Mouse (Mus musculus) lung, postnatal 36 days (tissue): ENCODE results near the gene Sh3yl1.

Experiments
- DNase-seq: peaks from one replicate; pipeline ENCODE4 v3.0.0; 2022; ENCODE audit warnings: mixed read lengths

Gene Sh3yl1

DNA sequence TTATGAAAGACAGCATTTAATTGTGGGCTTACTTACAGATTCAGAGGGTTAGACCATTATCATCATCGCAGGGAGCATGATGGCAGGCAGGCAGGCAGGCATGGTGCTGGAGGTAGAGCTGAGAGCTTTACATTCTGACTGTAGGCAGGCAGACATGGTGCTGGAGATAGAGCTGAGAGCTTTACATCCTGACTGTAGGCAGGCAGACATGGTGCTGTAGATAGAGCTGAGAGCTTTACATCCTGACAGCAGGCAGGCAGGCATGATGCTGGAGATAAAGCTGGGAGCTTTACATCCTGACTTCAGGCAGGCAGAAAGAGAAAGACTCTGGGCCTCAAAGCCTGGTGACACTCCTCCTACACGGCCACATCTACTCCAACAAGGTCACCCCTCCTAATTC lies 59.2 kb downstream of the Sh3yl1 start:
- DNase-seq: no peak

- no peak for DNase-seq
These were observed 92.3 kb downstream of the Sh3yl1 start for GRCm38 (mm10) chr12:31003795-31004194.

DNA sequence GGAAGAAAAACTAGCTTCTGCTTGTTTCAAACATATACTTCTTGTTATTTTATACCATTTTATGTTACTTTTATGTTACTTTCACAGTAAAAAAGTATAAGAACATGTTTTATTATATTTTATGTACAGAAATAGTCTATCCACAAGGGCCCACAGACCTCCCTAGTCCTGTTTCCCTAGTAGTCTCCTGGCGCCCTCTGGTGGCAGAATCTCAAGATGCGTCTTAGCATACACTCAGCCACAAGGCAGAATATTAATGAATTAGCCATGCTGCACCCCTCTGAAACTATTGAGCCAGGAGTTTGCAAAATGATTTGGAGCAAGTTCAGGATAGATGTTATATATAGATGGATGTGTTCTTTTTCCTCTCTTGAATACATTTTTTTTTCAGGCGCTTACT lies 93.5 kb downstream of the Sh3yl1 start:
- DNase-seq: peak; percentile 86

- DNase-seq: peak; percentile 61
These were observed 96.7 kb downstream of the Sh3yl1 start for GRCm38 (mm10) chr12:31008171-31008570.
